7 mouse cellular contexts compared by ENCODE assay signal in genomic region chr13:21779767-21780731, GRCm38 (mm10). TPM values are rescaled to one million over a fixed set of nuclear protein-coding genes. Genes with fewer than 3 reads are reported as not detected.
DNase-seq lines count a peak whose midpoint lies in the region; ATAC-seq and TF ChIP-seq lines count a peak whose summit lies in the region.

Hist1h1b (minus strand) TSS chr13:21780625.

- no peaks in the 10 kb centered on the region for H3K36me3 ChIP-seq in limb, embryonic 13.5 days
- H3K36me3 ChIP-seq in midbrain, embryonic 15.5 days (replicated peaks), result no peaks in the 10 kb centered on the region
- no peaks in the 10 kb centered on the region for H3K36me3 ChIP-seq in spleen, adult 2 months (ENCODE audit: control insufficient read depth, insufficient read depth, low read length)

- under 1% methylated on average over 44 of the region's 44 CpGs for WGBS in limb, embryonic 13.5 days
- WGBS in midbrain, embryonic 15.5 days, result under 1% methylated on average over 44 of the region's 44 CpGs
- WGBS in spleen, adult 2 months, result under 1% methylated on average over 44 of the region's 44 CpGs

- H3K27me3 ChIP-seq in limb, embryonic 13.5 days, result no peaks in the 10 kb centered on the region
- H3K27me3 ChIP-seq in midbrain, embryonic 15.5 days (replicated peaks), result no peaks in the 10 kb centered on the region
- H3K27me3 ChIP-seq in spleen, adult 2 months (ENCODE audit: control insufficient read depth, insufficient read depth, low read length), result no peaks in the 10 kb centered on the region

- TF ChIP-seq POLR2A in cortical plate, adult 2 months (IDR thresholded peaks at IDR 0.05; ENCODE audit: extremely low read depth, insufficient read depth, low read length), result peak; percentile 45; the same call in 1 of the 2 replicates
- no peak; the same call in 1 of the 2 replicates for TF ChIP-seq POLR2A in spleen, adult 2 months (IDR thresholded peaks at IDR 0.05; ENCODE audit: low read depth, low read length)

- H3K4me3 ChIP-seq in cortical plate, adult 2 months (ENCODE audit: insufficient read depth, low read length), result peak within 1 kb of the TSS; percentile 38
- peak within 1 kb of the TSS; percentile 59 for H3K4me3 ChIP-seq in limb, embryonic 13.5 days
- peak within 1 kb of the TSS; percentile 54 for H3K4me3 ChIP-seq in midbrain, embryonic 15.5 days
- peak within 1 kb of the TSS; percentile 69 for H3K4me3 ChIP-seq in spleen, adult 2 months (ENCODE audit: extremely low read depth, insufficient read depth, insufficient read length)

- no peak for TF ChIP-seq CTCF in cortical plate, adult 2 months (IDR thresholded peaks at IDR 0.05; ENCODE audit: extremely low read depth, insufficient read depth, low read length)
- TF ChIP-seq CTCF in spleen, adult 2 months (IDR thresholded peaks at IDR 0.05; ENCODE audit: extremely low read depth, insufficient read depth, insufficient read length, insufficient replicate concordance), result no peak

- no peaks in the 10 kb centered on the region; the same call in 1 of the 2 replicates for H3K4me1 ChIP-seq in cortical plate, adult 2 months (ENCODE audit: control insufficient read depth, insufficient read depth, low read length)
- H3K4me1 ChIP-seq in limb, embryonic 13.5 days, result peaks cover 25% of the 10 kb centered on the region
- H3K4me1 ChIP-seq in midbrain, embryonic 15.5 days, result peaks cover 37% of the 10 kb centered on the region
- no peaks in the 10 kb centered on the region; the same call in 1 of the 2 replicates for H3K4me1 ChIP-seq in spleen, adult 2 months (ENCODE audit: control insufficient read depth, insufficient read depth, insufficient read length)

- peak within 1 kb of the TSS; percentile 55 for H3K27ac ChIP-seq in cortical plate, adult 2 months (ENCODE audit: insufficient read depth, low read length)
- peak within 1 kb of the TSS; percentile 97 for H3K27ac ChIP-seq in limb, embryonic 13.5 days
- H3K27ac ChIP-seq in midbrain, embryonic 15.5 days, result peak within 1 kb of the TSS; percentile 68
- H3K27ac ChIP-seq in spleen, adult 2 months (ENCODE audit: insufficient read depth, low read length), result peak within 1 kb of the TSS; percentile 80

- H3K9ac ChIP-seq in limb, embryonic 13.5 days, result peak within 1 kb of the TSS; percentile 85
- H3K9ac ChIP-seq in midbrain, embryonic 15.5 days, result peak within 1 kb of the TSS; percentile 49

- peak; percentile 82 for DNase-seq in adrenal gland, adult 2 months
- DNase-seq in gastrocnemius, postnatal 10 days, result peak; percentile 50
- peak; percentile 78 for DNase-seq in hindlimb bud, embryonic 11.5 days (ENCODE audit: extremely low spot score, low read depth, low spot score)
- peak in 1 of 2 experiments; percentile 53 for DNase-seq in spleen, adult 2 months (ENCODE audit: low read depth in 1 of 2, low spot score in 2 of 2)

- H3K9me3 ChIP-seq in limb, embryonic 13.5 days, result no peaks in the 10 kb centered on the region
- H3K9me3 ChIP-seq in midbrain, embryonic 15.5 days, result no peaks in the 10 kb centered on the region

- peak within 1 kb of the TSS; percentile 90 for H3K4me2 ChIP-seq in limb, embryonic 13.5 days (replicated peaks)
- H3K4me2 ChIP-seq in midbrain, embryonic 15.5 days, result peak within 1 kb of the TSS; percentile 94

- ATAC-seq in limb, embryonic 13.5 days (ENCODE audit: low FRiP score, low read depth), result peak; percentile 30
- ATAC-seq in midbrain, embryonic 15.5 days (replicated peaks), result peak; percentile 12; the same call in 1 of the 2 replicates

RNA-seq across cellular contexts. Expression of gene Hist1h1b, which starts in this region (rescaled TPM):
- total RNA-seq in adrenal gland, adult 2 months (2021), result 10 to 100 TPM; 11.6 to 11.7 TPM
- 0.34 and 0.37 TPM in 2 replicates for polyA plus RNA-seq in adrenal gland, adult 2 months (2012; rRNA removed)
- 0.21 and 0.25 TPM in 2 replicates for polyA plus RNA-seq in cortical plate, adult 2 months (2012; rRNA removed)
- 100 to 1,000 TPM; 122 to 129 TPM for total RNA-seq in gastrocnemius, postnatal 10 days (2021)
- polyA plus RNA-seq in limb, embryonic 13.5 days (2015; fragmentation: Nextera tagmentation; extraction: Ambion mirVana), result 25.1 TPM in 2 replicates
- polyA plus RNA-seq in midbrain, embryonic 15.5 days (2015; fragmentation: Nextera tagmentation; extraction: Ambion mirVana), result 3.4 and 3.7 TPM in 2 replicates
- 2.3 and 3.2 TPM in 2 replicates for polyA plus RNA-seq in spleen, adult 2 months (2012; rRNA removed)

Comparison
In these comparisons a context has a peak if more than half of its experiments do, and no peak if none do; other contexts are left out.
1. RNA of gene Hist1h1b (total RNA-seq): 122 to 129 TPM in gastrocnemius, postnatal 10 days; 11.6 to 11.7 TPM in adrenal gland, adult 2 months; every median in the first group is over 4 times any median in the second.
2. Peak in every context shown above with its lines, with median percentiles within 50 percentile points of each other: H3K27ac ChIP-seq and H3K4me3 ChIP-seq.